Mouse (Mus musculus) adrenal gland, adult 2 months (tissue): Measurements from ENCODE around the gene Skil. TPM values are rescaled to one million over a fixed set of nuclear protein-coding genes. Genes with fewer than 3 reads are reported as not detected.
"Not testable (repeated sequence)": the region's sequence is repeated elsewhere in the genome, so short reads cannot be mapped to it uniquely, and the experiment has no call there.

Experiments
- DNase-seq: peaks from one replicate; pipeline ENCODE4 v3.0.0; 2021
- polyA plus RNA-seq: library from polyadenylated mRNA; depleted of rRNA; stranded (reverse); fragments of >200 nt; gene quantifications from 2 replicates; pipeline ENCODE4 v1.2.3, GENCODE M21; 2012
- total RNA-seq, 2 experiments: library from RNA; stranded (reverse); gene quantifications; 2 replicates each; pipeline ENCODE4 v1.2.3; 2021

The Skil gene
- total and polyA plus RNA-seq, 3 experiments: 2.0 to 36.9 (median 36.2) TPM

DNA sequence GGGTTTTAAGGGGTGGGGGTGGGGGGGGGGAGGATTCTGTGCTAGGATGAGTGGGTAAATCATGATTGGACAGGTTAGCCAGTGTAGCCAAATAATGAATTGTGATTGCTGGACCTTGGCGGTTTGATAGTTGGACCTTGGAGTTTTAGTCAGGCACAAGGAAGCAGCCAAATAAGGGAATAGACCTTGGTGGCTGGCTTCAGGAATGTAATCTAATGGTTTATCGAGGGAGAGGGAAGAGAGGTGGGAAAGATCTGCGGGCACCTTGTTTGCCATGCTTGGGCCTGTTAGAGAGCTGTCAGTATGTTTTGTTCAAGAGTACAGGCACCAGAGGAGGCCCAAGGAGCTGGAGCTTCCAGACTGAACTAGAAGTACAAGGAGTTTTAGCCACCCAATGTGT, 32.0 kb downstream of the Skil start:
- DNase-seq: peak; percentile 81

DNA sequence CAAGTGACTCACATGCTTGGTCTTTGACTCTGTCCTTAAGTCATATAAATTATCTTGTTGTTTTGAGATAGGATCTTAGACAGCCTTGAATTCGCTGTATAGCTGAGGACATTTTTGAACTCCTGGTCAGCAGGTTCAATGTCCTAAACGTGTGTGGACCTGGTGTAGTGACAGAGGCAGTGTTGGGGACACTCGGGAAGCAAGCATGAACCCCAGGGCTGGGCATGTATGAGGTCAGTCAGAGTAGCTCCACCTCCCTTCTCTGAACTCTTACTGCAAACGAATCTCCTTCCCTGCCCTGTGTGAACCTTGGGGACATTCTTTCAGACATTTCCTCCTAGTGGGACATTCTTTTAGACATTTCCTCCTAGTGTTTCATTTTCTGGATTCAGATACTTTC, 34.9 kb downstream of the Skil start:
- DNase-seq: peak; percentile 33

DNA sequence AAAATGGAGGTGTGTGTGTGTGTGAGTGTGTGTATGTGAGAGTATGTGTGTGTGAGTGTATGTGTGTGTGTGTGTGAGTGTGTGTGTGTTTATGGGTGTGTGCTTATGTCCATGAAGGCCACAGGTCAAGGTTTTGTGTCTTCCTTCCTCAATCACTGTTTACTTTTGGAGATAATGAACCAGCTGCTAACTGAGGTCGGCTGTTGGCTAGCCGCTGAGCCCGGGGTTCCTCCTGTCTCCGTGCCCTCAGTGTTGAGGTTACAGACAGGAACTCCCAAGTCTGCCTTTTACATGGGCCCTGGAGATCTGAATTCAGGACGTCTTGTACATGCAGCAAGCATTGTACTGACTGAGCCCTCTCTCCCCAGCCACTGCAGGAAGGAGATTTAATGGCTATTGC, 38.8 kb downstream of the Skil start:
- peak; percentile 26 for DNase-seq

DNA sequence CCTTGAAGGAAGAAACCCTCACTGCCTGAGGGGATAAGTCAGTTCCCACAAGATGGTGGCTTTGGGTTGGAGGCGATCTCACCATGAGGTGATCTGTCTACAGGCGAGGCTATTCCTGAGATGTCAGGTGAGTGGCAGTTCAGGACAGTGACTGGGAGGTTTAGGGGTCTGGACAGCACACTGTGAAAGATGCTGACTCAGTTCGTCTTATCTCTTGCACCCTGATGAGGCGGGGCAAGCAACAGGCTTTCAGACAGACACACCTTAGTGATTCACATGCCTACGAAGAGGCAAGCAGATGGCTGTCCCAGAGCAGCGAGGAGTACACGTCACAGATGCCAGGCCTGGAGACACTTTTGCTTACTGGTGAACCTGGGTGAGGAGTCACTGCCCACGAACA, 39.4 kb downstream of the Skil start:
- no peak for DNase-seq

DNA sequence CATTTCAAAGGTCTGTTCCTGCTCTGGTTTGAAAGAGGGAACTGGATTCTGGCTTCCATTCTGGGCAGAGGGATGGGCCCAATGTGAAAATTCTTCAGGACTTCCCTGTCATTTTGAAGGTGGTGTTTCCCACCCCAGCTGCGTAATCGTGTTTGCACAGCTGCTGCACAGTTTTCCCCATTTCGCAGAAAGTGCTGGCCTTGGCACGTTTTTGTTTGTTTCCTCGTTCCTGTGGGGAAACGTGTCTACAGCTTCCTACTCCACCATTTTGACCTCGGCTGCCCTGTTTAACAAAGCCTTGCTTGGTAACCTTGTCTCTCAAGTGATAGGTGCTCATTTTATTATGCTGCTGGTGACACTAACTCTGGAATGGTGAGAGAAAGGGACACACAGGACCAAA, 39.8 kb downstream of the Skil start:
- DNase-seq: no peak

DNA sequence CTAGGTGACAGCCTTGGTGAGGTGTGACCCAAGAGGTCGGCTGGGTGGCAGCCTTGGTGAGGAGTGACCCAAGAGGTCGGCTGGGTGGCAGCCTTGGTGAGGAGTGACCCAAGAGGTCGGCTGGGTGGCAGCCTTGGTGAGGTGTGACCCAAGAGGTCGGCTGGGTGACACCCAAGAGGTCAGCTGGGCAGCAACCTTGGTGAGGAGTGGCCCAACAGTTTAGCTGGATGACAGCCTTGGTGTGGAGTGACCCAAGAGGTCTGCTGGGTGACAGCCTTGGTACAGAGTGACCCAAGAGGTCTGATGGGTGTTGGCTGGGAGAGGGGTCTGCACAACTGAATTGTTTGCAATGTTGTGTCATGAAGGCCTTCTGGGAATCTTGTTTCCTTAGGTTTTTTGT, 41.7 kb downstream of the Skil start:
- peak; percentile 6 for DNase-seq

DNA sequence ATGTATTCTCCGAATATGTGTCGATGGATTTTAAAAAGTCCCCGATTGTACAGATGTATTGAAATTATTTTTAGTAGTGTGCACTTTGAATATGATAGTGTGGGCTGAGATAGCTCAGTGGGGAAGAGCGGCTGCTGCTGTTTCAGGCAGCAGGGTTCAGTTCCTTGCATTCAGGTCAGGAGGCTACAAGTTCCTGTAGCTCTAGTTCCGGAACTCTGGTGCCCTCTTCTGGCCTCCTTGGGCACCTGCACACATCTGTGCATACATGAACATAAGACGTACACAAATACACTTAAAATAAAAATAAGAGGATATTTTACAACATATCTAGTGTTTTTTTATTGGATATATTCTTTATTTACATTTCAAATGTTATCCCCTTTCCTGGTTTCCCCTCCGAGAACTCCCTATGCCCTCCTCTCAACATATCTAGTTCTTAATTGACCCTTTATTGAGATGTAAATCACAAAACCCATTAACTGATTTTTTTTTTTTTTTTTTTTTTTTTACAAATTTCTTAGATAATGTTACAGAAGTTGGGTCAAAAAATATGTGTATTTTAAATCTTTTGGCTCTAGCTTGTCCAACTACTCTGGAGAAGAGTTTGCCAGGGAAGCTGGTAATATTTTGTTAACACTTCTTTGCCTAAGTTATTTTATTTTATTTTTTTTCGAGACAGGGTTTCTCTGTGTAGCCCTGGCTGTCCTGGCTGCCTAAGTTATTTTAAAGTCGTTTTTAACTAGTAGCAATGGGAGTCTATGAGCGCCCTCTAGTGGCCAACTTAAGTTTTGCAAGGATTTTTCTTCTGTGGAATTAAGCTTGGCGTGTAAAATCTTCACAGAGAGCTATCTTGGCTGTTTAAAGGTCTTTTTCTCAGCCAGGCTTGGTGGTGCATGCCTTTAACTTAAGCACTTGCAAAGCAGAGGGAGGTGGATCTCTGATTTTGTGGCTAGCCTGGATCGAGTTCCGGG, 43.9 kb downstream of the Skil start:
- peak; percentile 67 for DNase-seq

DNA sequence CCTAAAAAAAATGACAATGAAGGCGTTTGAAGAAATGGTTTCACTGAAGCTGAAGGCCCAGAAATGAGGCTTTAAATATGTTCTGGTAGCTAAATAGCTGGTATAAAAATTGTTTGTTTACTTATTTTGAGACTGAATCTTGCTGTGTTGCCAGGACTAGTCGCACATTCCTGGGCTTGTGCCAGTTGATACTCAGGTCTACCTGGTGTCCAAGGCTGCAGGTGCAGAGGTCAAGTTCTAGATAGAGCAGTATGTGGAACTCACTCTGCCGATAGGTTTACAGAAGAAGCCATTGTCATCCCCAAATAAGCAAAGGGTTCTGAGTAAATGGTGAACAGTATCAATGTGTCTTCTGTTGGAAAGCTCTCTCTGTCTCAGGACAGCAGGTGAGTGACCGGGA, 46.8 kb downstream of the Skil start:
- DNase-seq: no peak

DNA sequence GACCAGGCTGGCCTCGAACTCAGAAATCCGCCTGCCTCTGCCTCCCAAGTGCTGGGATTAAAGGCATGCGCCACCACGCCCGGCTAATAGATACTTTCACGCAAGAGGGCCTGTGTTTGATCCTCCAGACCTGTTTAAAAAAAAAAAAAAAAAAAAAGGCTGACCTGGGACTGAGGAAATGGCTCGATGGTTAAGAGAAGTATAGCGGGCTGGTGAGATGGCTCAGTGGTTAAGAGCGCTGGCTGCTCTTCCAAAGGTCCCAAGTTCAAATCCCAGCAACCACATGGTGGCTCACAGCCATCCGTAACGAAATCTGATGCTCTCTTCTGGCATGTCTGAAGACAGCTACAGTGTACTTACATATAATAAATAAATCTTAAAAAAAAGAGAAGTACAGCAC, 50.4 kb downstream of the Skil start:
- DNase-seq: not testable (repeated sequence)

DNA sequence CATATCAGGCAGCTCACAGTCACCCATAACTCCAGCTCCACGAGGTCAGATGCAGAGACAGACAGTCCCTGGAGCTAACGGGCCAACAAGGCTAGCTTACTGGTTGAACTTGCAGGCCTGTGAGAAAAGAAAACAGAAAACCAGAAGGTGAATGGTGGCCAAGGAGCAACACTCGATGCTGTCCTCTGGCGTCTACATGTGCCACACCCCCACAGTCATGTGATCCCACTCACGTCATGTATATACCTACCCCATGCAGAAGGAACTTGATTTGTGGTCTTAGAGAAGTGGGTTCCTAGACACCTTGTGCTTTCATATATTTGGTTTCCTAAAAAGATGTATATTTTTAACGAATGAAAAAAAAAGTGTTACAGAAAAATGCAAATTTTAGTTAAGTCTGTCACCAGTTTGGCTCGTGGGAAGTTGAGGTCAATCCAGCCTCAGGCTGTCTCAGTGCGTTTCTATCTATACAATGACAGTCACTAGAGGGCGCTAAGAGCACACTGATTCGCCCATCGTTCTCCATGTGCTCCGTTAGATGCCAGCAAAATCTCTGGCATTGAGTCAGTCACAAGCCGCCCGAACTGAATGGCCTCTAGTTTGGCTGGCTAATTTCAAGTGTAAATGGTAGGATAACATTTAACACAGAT, 50.9 kb downstream of the Skil start:
- DNase-seq: peak; percentile 77

DNA sequence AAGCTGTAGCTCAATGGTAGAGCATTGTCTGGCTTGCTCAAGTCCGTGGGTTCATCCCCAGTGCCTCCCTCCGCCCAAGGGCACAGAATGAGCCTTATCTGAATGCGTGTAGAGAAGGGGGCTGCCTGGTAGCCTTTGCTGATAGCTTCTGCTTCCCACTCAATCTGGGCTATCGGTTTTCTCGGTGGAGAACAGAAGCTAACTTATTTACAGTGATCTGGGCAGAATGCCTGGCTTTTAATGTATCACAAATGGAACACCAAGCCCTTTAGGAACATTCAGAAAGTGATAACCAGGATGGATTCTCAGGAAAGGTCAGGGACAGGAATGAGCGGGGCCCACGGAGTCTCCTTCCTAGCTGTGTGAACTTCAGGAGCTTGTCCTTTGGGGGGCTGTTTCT, 53.7 kb downstream of the Skil start:
- DNase-seq: no peak

DNA sequence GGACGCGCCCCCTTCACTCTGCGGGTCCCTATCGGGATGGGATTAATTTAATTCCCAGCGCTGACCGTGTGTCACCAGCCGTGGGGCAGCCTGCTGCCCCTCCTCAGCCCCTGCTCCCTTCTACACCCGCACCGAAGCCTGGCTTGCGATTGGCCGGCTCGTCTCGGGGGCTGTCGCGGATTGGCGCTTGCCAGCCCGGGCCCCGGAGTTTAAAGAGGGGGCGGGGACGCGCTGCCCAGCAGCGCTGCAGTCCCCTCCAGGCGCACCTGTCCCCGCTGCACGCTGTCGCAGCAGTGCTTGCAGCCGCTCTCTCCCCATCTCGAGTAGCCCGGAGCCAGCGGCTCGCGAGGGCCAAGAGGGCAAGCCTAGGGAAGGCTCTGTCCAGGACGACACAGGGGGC, 54.8 kb downstream of the Skil start, which contains the start of gene Cldn11:
Gene Cldn11, plus strand, starts transcription at position 215 of the 400 bp plus-strand sequence.
- DNase-seq: peak; percentile 78

DNA sequence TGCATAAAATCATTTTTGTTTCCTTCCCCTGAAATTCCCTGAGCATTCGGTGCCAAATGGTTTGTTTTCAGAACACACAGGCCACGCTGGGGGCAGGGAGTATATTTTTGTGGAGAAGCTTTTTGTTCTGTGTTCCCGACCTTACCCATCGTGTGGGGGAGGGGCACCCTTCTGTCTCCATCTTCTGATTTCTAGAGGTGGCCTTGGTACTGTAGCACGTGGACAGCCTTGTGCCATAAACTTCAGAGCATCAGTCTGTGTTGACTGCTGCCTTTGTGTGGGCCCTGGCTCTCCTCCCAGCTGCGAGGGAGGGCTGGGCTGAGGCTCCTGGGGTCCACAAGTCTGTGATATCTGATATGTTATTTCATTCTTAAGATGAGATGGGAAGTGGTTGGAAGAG, 57.2 kb downstream of the Skil start:
- peak; percentile 61 for DNase-seq

DNA sequence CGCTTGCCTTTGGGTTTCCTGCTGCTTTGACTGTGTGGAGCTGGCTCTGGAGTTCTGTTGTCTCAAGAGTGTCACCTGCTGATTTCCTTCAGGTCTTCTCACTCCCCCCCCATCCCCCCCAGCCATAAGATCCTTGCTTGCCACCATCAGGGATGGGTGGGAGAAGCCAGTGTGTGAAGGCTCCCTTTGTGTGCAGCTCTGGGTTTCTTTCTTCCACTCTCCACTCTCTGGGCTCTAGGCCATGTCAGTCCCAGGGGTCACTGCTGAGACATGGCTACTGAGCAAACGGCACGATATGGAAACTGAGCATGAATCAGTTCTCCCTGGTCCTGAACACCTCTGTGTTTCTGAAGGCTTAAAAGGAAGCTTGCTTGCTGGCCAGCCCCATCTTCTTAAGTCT, 61.3 kb downstream of the Skil start:
- DNase-seq: no peak

DNA sequence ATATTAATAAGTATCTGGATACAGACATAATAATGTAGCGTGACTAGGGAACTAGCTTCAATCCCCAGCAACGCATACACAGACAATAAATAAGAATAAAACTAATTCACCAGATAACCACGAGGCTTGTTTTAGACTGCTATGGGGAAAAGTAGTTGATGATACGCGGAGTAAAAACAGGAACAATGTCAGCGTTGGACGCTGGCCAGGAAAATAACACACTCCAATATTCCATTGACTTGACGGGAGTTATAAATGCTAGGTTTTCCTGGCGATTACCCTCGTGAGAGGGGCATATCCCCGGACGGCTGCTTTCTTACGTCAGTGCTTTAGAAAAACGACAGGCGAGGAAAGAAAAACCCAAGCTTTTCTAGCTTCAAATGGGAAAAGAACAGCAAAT, 62.9 kb downstream of the Skil start:
- no peak for DNase-seq

DNA sequence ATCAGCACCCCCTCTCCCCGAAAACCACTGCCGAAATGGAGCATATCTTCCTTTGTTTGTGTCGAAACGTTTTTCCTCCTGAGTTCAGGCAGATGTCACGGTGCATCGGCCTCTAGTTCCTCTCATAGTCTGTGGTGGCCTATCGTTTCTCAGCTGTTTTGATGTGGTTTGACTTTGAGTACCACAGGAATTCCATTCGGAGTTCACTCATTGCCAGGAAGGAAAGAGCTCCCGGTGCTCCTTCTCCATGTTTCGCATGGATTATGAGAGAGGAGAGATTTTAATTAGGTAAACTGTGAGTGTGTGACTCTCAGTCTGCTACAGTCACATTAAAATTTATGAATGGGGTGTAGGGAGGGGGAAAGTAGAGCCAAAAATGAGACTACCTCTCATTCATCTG, 65.2 kb downstream of the Skil start:
- DNase-seq: no peak

DNA sequence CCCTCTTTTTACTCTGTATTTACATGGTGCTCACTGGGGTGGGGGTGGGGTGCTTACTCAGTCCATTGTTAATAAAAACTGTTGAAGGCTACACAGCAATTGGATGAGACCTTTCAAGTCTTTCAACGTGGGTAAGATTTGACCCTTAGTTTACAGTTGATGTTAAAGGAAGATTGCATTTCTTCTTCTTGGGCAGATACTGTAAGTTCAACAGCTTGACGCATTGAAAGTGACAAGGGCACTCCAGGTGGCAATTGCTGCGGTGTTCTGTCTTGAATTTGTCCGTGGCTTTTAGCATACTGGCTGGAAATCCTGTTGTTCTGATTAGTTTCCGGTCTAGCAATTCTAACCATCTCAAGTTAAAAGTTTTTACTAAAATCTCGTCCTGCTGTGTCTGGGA, 66.5 kb downstream of the Skil start:
- no peak for DNase-seq

DNA sequence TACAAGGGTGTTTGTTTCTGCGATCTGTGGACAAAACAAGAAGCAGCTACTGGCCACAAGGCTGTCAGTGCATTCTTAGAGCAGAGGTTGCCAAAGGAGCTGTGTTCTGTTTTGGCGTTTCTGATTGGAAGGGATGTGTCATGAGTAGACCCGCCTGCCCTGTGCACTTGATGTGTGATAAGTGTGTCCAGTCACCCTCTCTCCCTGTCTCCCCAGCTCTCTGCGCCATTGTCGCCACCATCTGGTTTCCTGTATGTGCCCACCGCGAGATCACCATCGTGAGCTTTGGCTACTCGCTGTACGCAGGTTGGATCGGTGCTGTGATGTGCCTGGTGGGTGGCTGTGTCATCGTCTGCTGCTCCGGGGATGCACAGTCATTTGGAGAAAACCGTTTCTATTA, 68.0 kb downstream of the Skil start:
- no peak for DNase-seq

DNA sequence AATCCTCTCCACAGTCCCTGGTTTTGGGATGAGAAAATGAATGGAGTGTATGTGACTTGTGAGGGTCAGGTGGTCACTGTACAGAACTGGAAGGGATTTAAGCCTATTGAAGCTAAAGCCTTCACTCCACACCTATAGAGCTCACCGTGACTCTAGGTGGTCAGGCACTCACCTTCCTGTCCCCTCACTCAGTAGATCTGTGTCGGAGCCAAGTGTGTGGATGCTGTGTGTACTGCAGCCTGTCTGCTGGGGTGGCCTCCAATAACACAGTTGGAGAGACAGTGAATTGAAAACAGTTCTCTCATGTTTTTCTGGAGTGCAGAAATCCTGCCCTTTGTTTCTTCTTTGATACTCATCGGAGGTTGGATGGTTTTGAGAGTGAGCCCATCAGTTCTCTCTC, 70.9 kb downstream of the Skil start:
- no peak for DNase-seq

DNA sequence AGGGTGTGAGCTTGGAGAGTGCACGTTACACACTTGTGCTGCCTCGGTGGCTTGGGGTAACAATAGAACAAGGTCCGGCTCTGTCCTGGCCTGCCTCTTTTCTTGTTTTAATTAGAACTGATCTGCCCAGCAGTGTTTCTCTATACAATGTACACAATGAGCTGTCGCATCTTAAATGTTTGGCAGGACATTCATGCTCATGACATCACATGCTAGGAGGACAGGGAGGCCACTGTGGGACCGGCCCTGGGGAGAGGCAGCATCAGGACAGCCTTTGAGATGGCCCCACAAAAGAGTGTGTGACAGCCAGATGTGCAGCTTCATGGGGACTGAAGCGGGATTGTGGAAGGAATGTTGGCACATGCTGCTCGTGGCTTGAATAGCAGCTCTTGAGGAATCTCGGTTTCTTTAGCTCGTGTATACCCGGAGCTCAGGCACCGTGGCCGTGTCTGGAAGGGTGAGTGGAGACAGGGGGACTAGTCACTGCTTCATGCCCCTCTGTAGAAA, 71.6 kb downstream of the Skil start:
- no peak for DNase-seq
